Mouse (Mus musculus) natural killer cell, adult 2 months (primary cell): ENCODE results near the gene Ier2.
"Not testable (repeated sequence)": the region's sequence is repeated elsewhere in the genome, so short reads cannot be mapped to it uniquely, and the experiment has no call there.

ENCODE experiments used
- DNase-seq, 2 experiments: peaks; one replicate each; pipeline ENCODE4 v3.0.0; 2022; ENCODE audit warnings: low spot score in 2 of 2

Gene Ier2

DNA sequence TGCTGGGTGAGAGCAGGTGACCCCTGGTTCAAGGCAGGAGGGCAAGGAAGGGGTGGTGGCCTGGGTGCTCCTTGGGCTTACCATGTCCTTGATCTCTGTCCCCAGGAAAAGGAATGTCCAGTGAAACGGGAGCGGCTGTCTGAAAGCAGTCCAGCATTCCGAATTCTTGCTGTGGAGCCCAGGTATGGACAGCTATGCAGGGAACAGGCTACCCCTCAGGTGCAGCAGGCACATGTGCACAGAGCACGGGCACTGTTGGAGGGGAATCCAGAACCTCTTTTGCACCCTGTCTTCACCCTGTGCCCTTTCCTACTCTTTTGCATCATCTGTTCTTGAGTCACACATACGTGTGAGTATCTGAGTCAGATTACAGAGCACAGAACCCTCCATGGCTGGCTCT is 35.6 kb upstream of the Ier2 start:
- no peak for DNase-seq

DNA sequence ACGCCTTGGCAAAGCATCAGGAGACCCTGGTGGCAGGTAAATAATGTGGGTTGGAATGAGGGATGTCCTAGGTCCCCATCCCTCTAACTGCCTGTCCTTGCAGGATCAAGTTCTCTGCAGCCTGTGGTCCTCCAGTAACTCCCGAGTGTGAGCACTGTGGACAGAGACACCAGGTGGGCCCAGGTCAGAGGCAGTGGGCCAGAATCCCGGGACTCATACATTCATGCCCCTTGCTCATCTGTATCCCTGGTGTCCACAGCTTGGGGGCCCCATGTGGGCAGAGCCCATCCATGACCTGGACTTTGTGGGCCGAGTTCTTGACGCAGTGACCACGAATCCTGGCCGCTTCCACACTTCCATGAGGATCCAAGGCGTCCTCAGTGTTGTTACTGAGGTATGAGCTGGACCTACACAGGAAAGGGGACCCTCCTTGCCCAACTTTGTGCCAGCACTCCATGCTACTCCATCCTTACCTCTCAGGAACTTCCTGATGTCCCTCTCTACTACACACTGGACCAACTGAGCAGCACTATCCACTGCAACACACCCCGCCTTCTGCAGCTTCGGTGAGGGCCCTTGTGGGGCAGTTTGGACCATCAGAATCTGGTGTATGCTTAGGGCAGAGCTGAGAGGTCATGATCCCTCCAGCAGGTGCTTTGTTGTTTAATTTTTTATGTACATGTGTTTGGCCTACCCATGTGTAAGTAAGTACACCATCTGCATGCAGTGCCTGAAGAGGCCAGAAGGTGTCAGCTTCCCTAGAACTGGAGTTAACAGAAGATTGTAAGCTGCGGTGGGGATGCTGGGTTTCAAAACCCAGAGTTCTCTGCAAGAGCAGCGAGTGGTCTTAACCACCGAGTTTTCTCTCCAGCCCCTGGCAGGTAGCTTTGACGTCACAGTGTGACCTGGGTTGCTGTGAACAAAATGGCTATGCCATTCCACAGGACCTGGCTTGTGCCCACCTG is 34.8 kb upstream of the Ier2 start:
- peak in 1 of 2 experiments; percentile 58 for DNase-seq

DNA sequence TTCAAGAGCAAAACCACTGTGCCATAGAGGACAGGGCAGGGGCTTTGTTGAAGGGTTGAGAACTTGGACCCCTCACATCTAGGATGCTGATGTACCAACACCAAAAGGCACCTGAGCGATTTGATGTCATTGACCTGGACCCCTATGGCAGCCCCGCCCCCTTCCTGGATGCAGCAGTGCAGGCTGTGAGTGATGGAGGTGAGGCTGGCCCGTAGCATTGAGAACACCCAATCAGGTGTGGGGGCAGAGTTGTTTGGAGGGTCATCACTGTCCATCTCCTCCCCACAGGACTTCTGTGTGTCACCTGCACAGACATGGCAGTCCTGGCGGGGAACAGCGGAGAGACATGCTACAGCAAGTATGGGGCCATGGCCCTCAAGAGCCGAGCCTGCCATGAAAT is 32.5 kb upstream of the Ier2 start:
- no peak for DNase-seq

DNA sequence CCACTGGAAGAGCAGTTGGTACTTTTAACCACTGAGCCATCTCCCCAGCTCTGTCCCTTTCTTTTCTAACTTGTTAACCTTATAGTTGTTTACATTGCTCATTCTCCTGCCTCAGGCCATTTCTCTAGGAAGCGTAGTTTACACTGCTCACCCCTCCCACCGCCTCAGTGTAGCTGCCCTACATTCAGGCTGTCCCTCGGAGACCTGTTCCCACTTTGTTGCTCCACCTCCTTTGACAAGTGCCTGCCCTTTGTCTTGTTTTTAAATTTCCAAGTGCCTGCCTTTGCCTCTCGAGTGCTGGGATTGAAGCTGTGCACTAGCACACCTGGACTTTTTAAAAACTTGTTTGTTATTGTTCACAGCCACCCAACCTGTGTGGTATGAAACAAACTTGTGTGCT is 30.7 kb upstream of the Ier2 start:
- no peak for DNase-seq

GRCm38 (mm10) chr8:84689091-84689915 is 26.7 kb upstream of the Ier2 start:
- peak; percentile 84 to 88 for DNase-seq

GRCm38 (mm10) chr8:84687705-84688100 is 25.1 kb upstream of the Ier2 start, which contains the start of gene Nacc1:
Nacc1 (minus strand) TSS chr8:84687862.
- DNase-seq, result peak; percentile 74 to 82

GRCm38 (mm10) chr8:84687003-84687704 is 24.5 kb upstream of the Ier2 start:
- no peak for DNase-seq

- no peak for DNase-seq
Measured at GRCm38 (mm10) chr8:84686191-84687002, 23.7 kb upstream of the Ier2 start, which contains the start of gene Trmt1. Trmt1 (plus strand) TSS chr8:84686307.

- DNase-seq, result no peak
Measured at GRCm38 (mm10) chr8:84684537-84684936, 21.9 kb upstream of the Ier2 start.

GRCm38 (mm10) chr8:84682257-84682656 is 19.6 kb upstream of the Ier2 start:
- DNase-seq, result no peak

GRCm38 (mm10) chr8:84681476-84681875 is 18.8 kb upstream of the Ier2 start:
- no peak for DNase-seq

- no peak for DNase-seq
Measured at GRCm38 (mm10) chr8:84677305-84677704, 14.7 kb upstream of the Ier2 start.

DNA sequence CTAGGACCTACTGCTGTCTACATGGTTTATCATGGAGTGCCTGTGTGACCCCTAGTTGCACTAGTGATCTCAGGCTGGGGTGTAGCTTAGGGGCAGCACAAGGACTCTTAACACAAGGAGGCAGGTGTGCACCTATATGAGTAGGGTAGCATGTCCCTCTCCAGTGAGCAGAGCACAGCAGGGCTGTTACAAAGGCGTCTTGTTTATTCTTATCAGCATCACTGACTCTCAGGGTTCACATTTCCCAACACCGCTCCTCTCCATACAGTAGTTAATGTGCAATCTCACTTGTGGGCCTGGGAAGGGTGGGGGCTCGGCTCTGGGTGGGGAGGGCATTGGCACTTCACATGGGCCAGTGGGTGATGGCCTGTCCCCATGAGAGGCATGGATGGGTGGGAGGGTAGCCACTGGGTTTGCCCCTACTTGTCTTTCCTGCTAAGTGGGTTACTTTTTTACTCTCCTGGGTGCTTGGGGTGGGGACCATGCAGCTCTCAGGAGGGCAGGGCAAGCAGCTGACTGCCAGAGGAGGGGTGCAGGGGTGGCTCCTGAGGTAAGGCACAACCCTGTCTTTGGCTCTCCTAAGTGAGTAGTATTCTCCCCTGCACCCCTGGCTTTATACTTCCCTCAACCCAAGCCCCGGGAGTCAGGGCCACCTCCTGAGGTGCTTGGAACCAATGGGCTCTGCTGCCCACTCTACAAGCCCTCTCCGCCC is 7.8 kb upstream of the Ier2 start:
- DNase-seq, result not testable (repeated sequence)

- no peak for DNase-seq
Measured at GRCm38 (mm10) chr8:84668731-84669485, 6.3 kb upstream of the Ier2 start.

- no peak for DNase-seq
Measured at GRCm38 (mm10) chr8:84668081-84668480, 5.4 kb upstream of the Ier2 start.

DNA sequence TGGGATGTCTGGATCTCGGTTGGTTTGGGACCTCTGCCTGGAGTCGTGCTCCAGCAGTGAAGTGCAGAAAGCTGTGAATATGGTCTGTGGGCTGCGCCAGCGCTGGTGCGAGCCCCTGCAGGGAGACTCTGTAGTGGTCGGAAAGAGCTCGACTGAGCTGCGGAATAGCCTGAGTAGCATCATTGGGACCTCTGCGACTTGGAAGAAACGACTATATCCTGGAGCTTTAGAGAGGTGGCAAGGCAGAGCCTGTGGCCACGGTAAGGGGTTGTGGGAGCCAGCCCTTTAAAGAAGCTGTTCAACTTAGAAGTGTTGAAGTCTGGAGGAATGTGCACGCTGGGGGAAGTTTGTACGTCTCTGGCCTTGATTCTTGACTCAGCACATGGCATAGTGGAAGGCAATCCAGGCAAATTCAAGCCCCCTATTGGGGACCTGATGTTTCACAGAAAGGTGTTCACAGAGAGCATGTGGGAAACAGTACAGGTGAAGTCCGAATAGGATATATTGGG is 2.8 kb upstream of the Ier2 start:
- DNase-seq, result no peak

- peak; percentile 68 to 76 for DNase-seq
Measured at GRCm38 (mm10) chr8:84664566-84665384, 2.1 kb upstream of the Ier2 start.
